Mouse (Mus musculus) liver, embryonic 14.5 days (tissue): ENCODE results near the gene Ccnb1.

ENCODE experiments used
- CTCF ChIP-seq: IDR thresholded peaks from 2 replicates; pipeline ENCODE4 v1.5.1; 2016; ENCODE audit warnings: antibody characterized with exemption, low read depth, control low read depth
- EP300 ChIP-seq: IDR thresholded peaks from 2 replicates; pipeline ENCODE4 v1.6.1; 2016; ENCODE audit warnings: antibody characterized with exemption, low read depth

DNA sequence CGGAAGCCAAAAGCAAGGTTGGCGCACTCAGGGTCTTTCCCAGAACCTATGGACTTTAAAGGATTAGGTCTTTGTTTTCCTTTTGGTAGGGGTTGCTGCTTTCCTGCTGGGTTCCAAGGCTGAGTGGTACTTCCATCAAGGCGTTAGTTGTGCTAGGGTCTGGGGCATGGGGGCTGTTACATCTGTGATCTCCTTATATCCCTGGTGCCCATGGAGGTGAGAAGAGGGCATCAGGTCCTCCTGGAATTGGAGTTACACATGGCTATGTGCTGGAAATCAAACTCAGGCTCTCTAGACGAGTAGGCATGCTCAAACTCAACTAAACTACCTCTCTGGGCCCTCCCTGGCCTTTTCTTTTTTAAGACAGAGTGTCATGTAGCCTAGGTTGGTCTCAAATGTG is 32.2 kb downstream of the Ccnb1 start:
- TF ChIP-seq CTCF (no peak), EP300 (no peak)
